Mouse (Mus musculus) C2C12 (cell line): ENCODE data around the gene Hdac4. TPM values are rescaled to one million over a fixed set of nuclear protein-coding genes. Genes with fewer than 3 reads are reported as not detected.

ENCODE experiments used
- H3K27me3 ChIP-seq: one replicate; pipeline ENCODE4 v1.6.1; 2011; ENCODE audit not compliant: control insufficient read depth, insufficient read depth, insufficient read length
- H3K36me3 ChIP-seq: one replicate; pipeline ENCODE4 v1.6.1; 2011; ENCODE audit not compliant: control insufficient read depth, insufficient read depth
- H3K4me3 ChIP-seq: one replicate; pipeline ENCODE4 v1.5.1; 2011; ENCODE audit warnings: mild to moderate bottlenecking, control low read depth; ENCODE audit not compliant: poor library complexity, insufficient read depth, severe bottlenecking
- H3K79me2 ChIP-seq: one replicate; pipeline ENCODE4 v1.6.1; 2011; ENCODE audit not compliant: control insufficient read depth, insufficient read depth
- H3K79me3 ChIP-seq: one replicate; pipeline ENCODE4 v1.6.1; 2011; ENCODE audit warnings: low read depth, control low read depth
- H3ac ChIP-seq: one replicate; pipeline ENCODE3; 2011; ENCODE audit warnings: low read depth; ENCODE audit not compliant: control insufficient read depth, insufficient read length
- CEBPB ChIP-seq: IDR thresholded peaks from one replicate; pipeline ENCODE4 v1.6.1; 2011; ENCODE audit warnings: low read depth, mild to moderate bottlenecking, control low read depth, moderate library complexity
- CTCF ChIP-seq: IDR thresholded peaks from one replicate; pipeline ENCODE4 v1.5.1; 2011; ENCODE audit not compliant: control insufficient read depth, insufficient read depth, insufficient read length
- FOSL1 ChIP-seq: IDR thresholded peaks from one replicate; pipeline ENCODE4 v1.8.0; 2011; ENCODE audit warnings: mild to moderate bottlenecking, low read length; ENCODE audit not compliant: poor library complexity, insufficient read depth, severe bottlenecking
- MAX ChIP-seq: IDR thresholded peaks from one replicate; pipeline ENCODE4 v1.6.1; 2011; ENCODE audit warnings: mild to moderate bottlenecking, control low read depth
- MYOD1 ChIP-seq: IDR thresholded peaks from one replicate; pipeline ENCODE4 v1.6.1; 2011; ENCODE audit warnings: low read depth; ENCODE audit not compliant: control insufficient read depth, insufficient read length
- MYOG ChIP-seq: IDR thresholded peaks from one replicate; pipeline ENCODE4 v1.6.1; 2011; ENCODE audit not compliant: control insufficient read depth, insufficient read length; ENCODE audit errors: extremely low read depth
- USF1 ChIP-seq: IDR thresholded peaks from one replicate; pipeline ENCODE4 v1.6.1; 2011; ENCODE audit warnings: low read depth, mild to moderate bottlenecking, control low read depth, moderate library complexity
- polyA plus RNA-seq: library from polyadenylated mRNA; unstranded; fragments of >200 nt; fragmentation: generic; extraction: Trizol; gene quantifications from one replicate; pipeline ENCODE4 v1.2.1, GENCODE M21; 2012; ENCODE audit warnings: missing spikeins

Hdac4 gene
- polyA plus RNA-seq, 1 experiment: 9.6 TPM

GRCm38 (mm10) chr1:92117597-92117996 is 77.9 kb downstream of the Hdac4 start:
- H3K27me3 ChIP-seq: no peaks in the 10 kb centered on the region
- no peak overlapping the region for H3ac ChIP-seq
- no peak overlapping the region for H3K4me3 ChIP-seq
- H3K36me3 ChIP-seq: peaks cover 4% of the 10 kb centered on the region
- TF ChIP-seq FOSL1: no peak
- no peak for TF ChIP-seq MYOD1
- TF ChIP-seq MAX: no peak
- no peak for TF ChIP-seq USF1
- TF ChIP-seq MYOG: no peak
- TF ChIP-seq CEBPB: no peak
- no peak for TF ChIP-seq CTCF
- peaks cover 16% of the 10 kb centered on the region for H3K79me2 ChIP-seq
- peaks cover 7% of the 10 kb centered on the region for H3K79me3 ChIP-seq

GRCm38 (mm10) chr1:92116169-92116568 is 79.3 kb downstream of the Hdac4 start:
- H3K4me3 ChIP-seq: no peak overlapping the region
- peaks cover 16% of the 10 kb centered on the region for H3K79me2 ChIP-seq
- H3K36me3 ChIP-seq: no peaks in the 10 kb centered on the region
- H3K27me3 ChIP-seq: no peaks in the 10 kb centered on the region
- no peak overlapping the region for H3ac ChIP-seq
- peaks cover 2% of the 10 kb centered on the region for H3K79me3 ChIP-seq
- TF ChIP-seq MAX (no peak), CEBPB (no peak), MYOG (no peak), FOSL1 (no peak), USF1 (no peak)

- no peaks in the 10 kb centered on the region for H3K79me3 ChIP-seq
- no peaks in the 10 kb centered on the region for H3K27me3 ChIP-seq
- H3ac ChIP-seq: no peak overlapping the region
- no peak overlapping the region for H3K4me3 ChIP-seq
- no peak for TF ChIP-seq MYOD1
- no peak for TF ChIP-seq USF1
- no peak for TF ChIP-seq CEBPB
- TF ChIP-seq FOSL1: no peak
- no peak for TF ChIP-seq MYOG
- no peaks in the 10 kb centered on the region for H3K36me3 ChIP-seq
- H3K79me2 ChIP-seq: peaks cover 26% of the 10 kb centered on the region
Measured at GRCm38 (mm10) chr1:92114091-92114490, 81.4 kb downstream of the Hdac4 start.

DNA sequence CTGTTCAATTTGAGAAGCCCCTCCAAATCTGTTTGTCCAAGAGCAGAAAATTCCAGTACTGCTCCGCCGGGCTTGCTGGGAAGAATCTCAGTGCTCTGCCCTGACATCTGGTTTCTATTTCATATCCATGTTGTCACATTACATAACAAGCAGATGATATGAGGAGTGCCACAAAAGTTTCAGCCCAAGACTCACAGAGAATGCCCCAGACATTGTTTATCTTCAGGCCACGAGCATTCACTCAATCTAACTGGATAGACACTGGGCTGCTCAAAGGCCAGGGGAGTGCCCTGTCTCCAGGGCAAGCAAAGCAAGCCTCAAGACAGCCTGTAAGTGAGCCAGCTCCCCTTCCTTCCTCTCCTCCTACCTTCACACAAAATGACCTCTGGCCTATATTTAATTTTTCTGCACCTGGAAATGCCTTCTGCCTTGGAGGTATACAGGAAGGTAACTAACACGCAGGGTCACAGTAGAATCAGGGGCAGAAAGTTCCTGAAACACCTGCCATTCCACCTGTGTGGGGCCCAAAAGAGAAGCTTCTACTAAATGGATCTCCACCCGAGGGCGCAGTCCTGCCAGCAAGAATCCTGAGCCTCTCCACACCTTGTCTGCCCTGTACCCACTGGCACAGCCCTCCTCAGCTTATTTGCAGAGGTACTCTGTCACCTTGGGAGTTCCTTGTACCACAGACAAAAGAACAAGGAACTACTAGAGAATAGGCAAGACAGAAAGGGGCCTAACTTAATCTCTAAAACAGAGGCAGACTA is 82.1 kb downstream of the Hdac4 start:
- Histone ChIP-seq H3K4me3 (no peak overlapping the region), H3K27me3 (no peaks in the 10 kb centered on the region), H3K79me3 (no peaks in the 10 kb centered on the region), H3K36me3 (no peaks in the 10 kb centered on the region), H3K79me2 (peaks cover 32% of the 10 kb centered on the region), H3ac (no peak overlapping the region)
- TF ChIP-seq CTCF: no peak
- TF ChIP-seq FOSL1: no peak
- no peak for TF ChIP-seq MAX
- no peak for TF ChIP-seq MYOD1
- no peak for TF ChIP-seq CEBPB
- TF ChIP-seq USF1: no peak
- no peak for TF ChIP-seq MYOG

DNA sequence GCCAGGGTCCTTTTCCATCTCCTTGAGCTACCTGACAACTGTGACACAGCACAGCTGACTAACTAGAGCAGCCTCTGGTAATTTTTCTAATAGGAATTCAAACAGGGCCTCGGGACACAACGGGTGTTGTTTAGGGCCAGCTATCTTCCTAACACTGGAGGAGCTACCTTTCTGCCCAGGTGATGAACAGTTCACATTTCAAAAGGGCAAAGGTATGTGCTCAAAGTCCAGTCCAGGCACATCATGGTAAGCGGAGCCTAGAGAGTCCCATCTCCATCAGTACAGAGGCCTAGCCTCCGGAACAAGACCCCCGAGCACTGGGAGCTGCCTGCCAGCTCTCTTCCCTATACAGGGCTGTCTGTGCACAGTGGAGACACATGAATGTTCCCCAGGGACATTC is 82.9 kb downstream of the Hdac4 start:
- Histone ChIP-seq H3K79me3 (no peaks in the 10 kb centered on the region), H3K4me3 (no peak overlapping the region), H3ac (no peak overlapping the region), H3K27me3 (no peaks in the 10 kb centered on the region), H3K79me2 (peaks cover 31% of the 10 kb centered on the region), H3K36me3 (no peaks in the 10 kb centered on the region)
- TF ChIP-seq CTCF (no peak), USF1 (no peak), MAX (no peak), FOSL1 (no peak), CEBPB (no peak), MYOG (no peak), MYOD1 (no peak)

DNA sequence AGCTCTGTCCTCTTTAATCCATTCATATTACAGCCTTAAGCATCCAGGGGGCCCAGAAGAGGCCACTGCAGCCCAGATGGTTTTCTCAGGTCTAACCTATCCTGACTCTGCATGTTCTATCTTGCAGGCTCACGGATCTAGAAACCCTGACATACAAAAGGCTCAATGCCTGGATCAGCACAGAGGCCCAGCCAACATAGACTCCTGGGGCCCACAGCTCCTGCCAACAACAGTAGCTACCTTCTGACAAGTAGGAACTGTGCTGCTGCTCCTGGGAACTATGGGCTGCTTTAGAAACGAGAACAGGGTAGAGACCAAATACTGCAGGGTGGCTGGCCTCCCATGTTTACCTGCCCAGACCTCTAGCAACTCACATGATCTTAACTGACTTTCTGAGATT is 83.9 kb downstream of the Hdac4 start:
- TF ChIP-seq CEBPB: no peak
- no peak for TF ChIP-seq MYOG
- TF ChIP-seq FOSL1: no peak
- no peak for TF ChIP-seq MAX
- no peak for TF ChIP-seq MYOD1
- no peak for TF ChIP-seq USF1
- TF ChIP-seq CTCF: no peak
- peaks cover 28% of the 10 kb centered on the region for H3K79me2 ChIP-seq
- H3ac ChIP-seq: no peak overlapping the region
- H3K79me3 ChIP-seq: no peaks in the 10 kb centered on the region
- H3K4me3 ChIP-seq: no peak overlapping the region
- no peaks in the 10 kb centered on the region for H3K27me3 ChIP-seq
- no peaks in the 10 kb centered on the region for H3K36me3 ChIP-seq
